ENCODE assay signal across 13 mouse cellular contexts in genomic region chr2:33974031-33974430, GRCm38 (mm10).
DNase-seq lines count a peak whose midpoint lies in the region; ATAC-seq lines count a peak whose summit lies in the region.
"Had no signal": no experiment of that assay in that cellular context is flagged by ENCODE, and none has a peak within 500 bp of the region (broad histone marks: within the 10 kb centered on the region; RNA-seq: fewer than 3 reads in every experiment).

No protein-coding gene starts in this region.

- peak overlapping the region; percentile 14; the same call in 1 of the 2 replicates for H3K9ac ChIP-seq in neural tube, embryonic 11.5 days (ENCODE audit: low read length)
- 0 out of 2 replicates have a peak overlapping the region, but pooled peaks have one; percentile 23 for H3K9ac ChIP-seq in hindbrain, embryonic 11.5 days (ENCODE audit: low read depth, low read length)
- H3K9ac ChIP-seq in midbrain, embryonic 12.5 days (replicated peaks), result no peak overlapping the region
- no peak overlapping the region for H3K9ac ChIP-seq in neural tube, embryonic 14.5 days (replicated peaks; ENCODE audit: low read depth, low read length)
- H3K9ac ChIP-seq: embryonic facial prominence, embryonic 12.5 days; lung, embryonic 14.5 days had no signal

- H3K27ac ChIP-seq in neural tube, embryonic 11.5 days (ENCODE audit: low read depth, low read length), result peak overlapping the region; percentile 80
- H3K27ac ChIP-seq in hindbrain, embryonic 11.5 days (ENCODE audit: low read depth, low read length), result peak overlapping the region; percentile 88
- H3K27ac ChIP-seq in midbrain, embryonic 12.5 days (replicated peaks), result peak overlapping the region; percentile 72
- peak overlapping the region; percentile 52 for H3K27ac ChIP-seq in neural tube, embryonic 14.5 days (ENCODE audit: low read depth, low read length)
- H3K27ac ChIP-seq: embryonic facial prominence, embryonic 12.5 days; macrophage had no signal

- no peak overlapping the region for H3K4me2 ChIP-seq in neural tube, embryonic 11.5 days (ENCODE audit: low read depth)
- no peak overlapping the region for H3K4me2 ChIP-seq in hindbrain, embryonic 11.5 days (replicated peaks; ENCODE audit: low read depth, low read length)
- no peak overlapping the region for H3K4me2 ChIP-seq in midbrain, embryonic 12.5 days (replicated peaks)
- no peak overlapping the region for H3K4me2 ChIP-seq in neural tube, embryonic 14.5 days (ENCODE audit: low read depth, low read length)
- H3K4me2 ChIP-seq: embryonic facial prominence, embryonic 12.5 days; liver, embryonic 11.5 days; lung, embryonic 14.5 days had no signal

- WGBS in neural tube, embryonic 11.5 days, result 90% methylated on average over 3 of the region's 3 CpGs
- 88% methylated on average over 3 of the region's 3 CpGs for WGBS in hindbrain, embryonic 11.5 days
- WGBS in midbrain, embryonic 12.5 days, result 86% methylated on average over 3 of the region's 3 CpGs
- WGBS in neural tube, embryonic 14.5 days, result 93% methylated on average over 3 of the region's 3 CpGs

- DNase-seq in neural tube, embryonic 11.5 days (ENCODE audit: low spot score), result no peak
- DNase-seq in neural tube, embryonic 10.5 days (ENCODE audit: extremely low spot score, low spot score), result no peak
- no peak for DNase-seq in hindbrain, embryonic 11.5 days (ENCODE audit: low spot score)
- DNase-seq in embryo, embryonic 9.5 days (ENCODE audit: extremely low spot score), result no peak
- no peak for DNase-seq in layer of hippocampus, adult 9-10 months (ENCODE audit: low spot score)
- no peak for DNase-seq in cerebellum, adult 18-20 months

- H3K9me3 ChIP-seq in neural tube, embryonic 11.5 days (ENCODE audit: control insufficient read depth, low read length), result no peaks in the 10 kb centered on the region
- no peaks in the 10 kb centered on the region for H3K9me3 ChIP-seq in hindbrain, embryonic 11.5 days (ENCODE audit: control insufficient read depth, low read length)
- no peaks in the 10 kb centered on the region for H3K9me3 ChIP-seq in midbrain, embryonic 12.5 days
- no peaks in the 10 kb centered on the region for H3K9me3 ChIP-seq in neural tube, embryonic 14.5 days (ENCODE audit: control insufficient read depth, low read length)
- H3K9me3 ChIP-seq: embryonic facial prominence, embryonic 12.5 days; G1E had no signal

- no peak for ATAC-seq in neural tube, embryonic 11.5 days (ENCODE audit: insufficient read depth, low FRiP score, low TSS enrichment)
- peak; percentile 12 for ATAC-seq in hindbrain, embryonic 11.5 days (ENCODE audit: low FRiP score)
- 0 out of 2 replicates have a peak, but pooled peaks have one; percentile 36 for ATAC-seq in midbrain, embryonic 12.5 days (ENCODE audit: low FRiP score, low read depth)
- 0 out of 2 replicates have a peak, but pooled peaks have one; percentile 16 for ATAC-seq in neural tube, embryonic 14.5 days (ENCODE audit: low read depth)

- no peaks in the 10 kb centered on the region; the same call in 1 of the 2 replicates for H3K36me3 ChIP-seq in neural tube, embryonic 11.5 days (ENCODE audit: control insufficient read depth, insufficient read depth, low read length)
- H3K36me3 ChIP-seq in hindbrain, embryonic 11.5 days (ENCODE audit: control insufficient read depth, insufficient read depth, low read length), result no peaks in the 10 kb centered on the region
- H3K36me3 ChIP-seq in midbrain, embryonic 12.5 days, result no peaks in the 10 kb centered on the region
- no peaks in the 10 kb centered on the region for H3K36me3 ChIP-seq in neural tube, embryonic 14.5 days (ENCODE audit: control insufficient read depth, insufficient read depth, low read length)
- H3K36me3 ChIP-seq: embryonic facial prominence, embryonic 12.5 days; G1E had no signal

- H3K4me1 ChIP-seq in neural tube, embryonic 11.5 days (ENCODE audit: control insufficient read depth, insufficient read depth, low read length), result peaks cover 8% of the 10 kb centered on the region; the same call in 1 of the 2 replicates
- H3K4me1 ChIP-seq in hindbrain, embryonic 11.5 days (replicated peaks; ENCODE audit: control insufficient read depth, insufficient read depth, low read length), result peaks cover 2% of the 10 kb centered on the region
- H3K4me1 ChIP-seq in midbrain, embryonic 12.5 days, result peaks cover 23% of the 10 kb centered on the region
- H3K4me1 ChIP-seq in neural tube, embryonic 14.5 days (ENCODE audit: control insufficient read depth, insufficient read depth, low read length), result peaks cover 15% of the 10 kb centered on the region
- H3K4me1 ChIP-seq: embryonic facial prominence, embryonic 12.5 days had no signal

- no peaks in the 10 kb centered on the region for H3K27me3 ChIP-seq in neural tube, embryonic 11.5 days (ENCODE audit: control insufficient read depth, insufficient read depth, low read length)
- no peaks in the 10 kb centered on the region for H3K27me3 ChIP-seq in hindbrain, embryonic 11.5 days (ENCODE audit: control insufficient read depth, insufficient read depth, low read length)
- H3K27me3 ChIP-seq in midbrain, embryonic 12.5 days, result peaks cover 4% of the 10 kb centered on the region
- no peaks in the 10 kb centered on the region for H3K27me3 ChIP-seq in neural tube, embryonic 14.5 days (ENCODE audit: control insufficient read depth, insufficient read depth, low read length)
- H3K27me3 ChIP-seq: embryonic facial prominence, embryonic 12.5 days had no signal

- no peak overlapping the region for H3K4me3 ChIP-seq in neural tube, embryonic 11.5 days (ENCODE audit: low read depth, low read length)
- no peak overlapping the region for H3K4me3 ChIP-seq in hindbrain, embryonic 11.5 days (ENCODE audit: low read depth, low read length)
- no peak overlapping the region for H3K4me3 ChIP-seq in midbrain, embryonic 12.5 days
- H3K4me3 ChIP-seq in neural tube, embryonic 14.5 days (ENCODE audit: low read depth, low read length), result no peak overlapping the region
- H3K4me3 ChIP-seq: embryonic facial prominence, embryonic 12.5 days had no signal

Comparison
In these comparisons a context has a peak if more than half of its experiments do, and no peak if none do; other contexts are left out.
1. H3K9ac ChIP-seq: peak in neural tube, embryonic 11.5 days (single experiment) and hindbrain, embryonic 11.5 days (single experiment); none in midbrain, embryonic 12.5 days (single experiment) and neural tube, embryonic 14.5 days (single experiment).
2. Peak in every context shown above with its lines, with median percentiles within 50 percentile points of each other: H3K27ac ChIP-seq.